Mouse (Mus musculus) activated CD4-positive, CD25-positive, alpha-beta regulatory T cell, adult 4 months (primary cell): Measurements from ENCODE around the gene Mien1. TPM values are rescaled to one million over a fixed set of nuclear protein-coding genes. Genes with fewer than 3 reads are reported as not detected.

ENCODE experiments used
- ATAC-seq: one replicate; pipeline ENCODE4 v1.8.0; 2017
- polyA plus RNA-seq, 2 experiments: library from polyadenylated mRNA; unstranded; fragments of 100-300 nt; shearing (Covaris generic); gene quantifications; one replicate each; pipeline ENCODE4 v1.2.1; 2017

Gene Mien1
- polyA plus RNA-seq, 2 experiments from 2014 or later: 161 to 193 TPM

DNA sequence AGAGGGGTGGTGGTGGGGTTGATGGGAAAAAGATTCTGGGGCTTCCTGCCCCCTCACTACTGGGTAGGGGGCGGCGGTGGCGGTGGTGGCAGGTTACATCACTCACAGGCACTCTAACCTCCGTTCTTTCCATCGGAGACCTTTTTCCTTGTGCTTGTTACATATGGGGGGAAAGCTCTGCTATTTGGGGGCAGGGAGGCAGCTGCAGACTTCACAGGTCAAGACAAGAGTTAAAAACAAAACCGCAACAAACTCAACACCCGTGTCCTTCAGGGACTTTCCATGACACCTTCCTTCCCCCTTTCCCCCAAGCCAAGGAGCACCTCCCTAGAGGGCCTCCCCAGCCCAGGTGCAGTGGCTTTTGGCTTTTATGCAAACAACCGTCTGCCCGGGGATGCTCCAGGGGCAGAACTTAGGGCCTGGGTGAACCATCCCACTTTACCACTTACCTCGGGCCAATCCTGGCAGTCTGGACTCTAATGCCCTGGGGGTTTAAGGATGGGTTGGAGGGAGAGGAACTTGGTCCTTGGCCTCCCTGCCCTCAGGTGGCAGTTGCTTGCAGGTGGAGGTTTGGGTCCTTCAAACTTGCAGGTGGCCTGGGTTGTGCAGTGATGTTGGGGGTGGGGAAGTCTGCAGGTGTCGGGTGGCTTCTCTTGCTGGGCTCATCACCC, 20.4 kb upstream of the Mien1 start:
- no peak for ATAC-seq

DNA sequence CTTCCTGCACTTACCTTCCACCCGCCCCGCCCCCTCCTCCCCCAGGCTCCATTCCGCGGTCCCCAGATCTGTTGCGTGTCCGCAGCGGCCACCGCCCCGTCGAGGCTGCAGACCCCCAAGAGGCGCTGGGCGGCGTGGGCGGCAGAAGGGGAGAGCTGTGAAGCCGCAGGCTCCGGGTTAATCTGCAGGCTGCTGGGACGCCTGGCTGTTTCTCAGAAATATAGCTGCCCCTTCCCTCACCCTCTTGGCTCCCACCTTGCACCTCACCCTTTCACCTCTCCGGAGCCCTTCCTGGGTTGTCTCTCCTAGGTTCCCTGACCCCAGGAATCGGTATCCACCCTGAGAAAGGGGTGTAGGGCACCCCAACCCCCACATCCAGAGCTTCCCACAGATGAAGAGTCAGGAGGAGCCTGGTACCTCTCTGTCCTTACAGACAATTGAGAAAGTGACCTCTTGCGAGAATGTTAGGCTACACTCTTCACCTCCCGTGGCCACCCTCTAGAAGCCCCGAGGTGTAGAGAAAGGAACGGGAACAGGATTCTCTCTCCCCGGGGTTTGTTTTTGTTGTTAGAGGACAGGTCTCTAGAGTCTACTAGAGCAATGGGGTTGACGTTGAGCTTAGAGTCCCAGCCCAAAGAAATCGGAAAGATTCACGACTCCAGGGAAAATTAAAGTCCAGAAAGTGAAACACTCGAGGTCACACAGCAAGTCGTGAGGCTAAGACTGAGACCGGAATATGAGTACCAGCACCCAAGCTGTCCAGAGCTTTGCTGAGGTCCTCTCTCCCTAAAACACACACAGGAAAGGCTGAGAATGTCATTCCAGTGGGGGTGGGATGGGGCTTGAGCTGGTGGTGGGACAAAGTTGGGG, 19.6 kb upstream of the Mien1 start:
- ATAC-seq: no peak

DNA sequence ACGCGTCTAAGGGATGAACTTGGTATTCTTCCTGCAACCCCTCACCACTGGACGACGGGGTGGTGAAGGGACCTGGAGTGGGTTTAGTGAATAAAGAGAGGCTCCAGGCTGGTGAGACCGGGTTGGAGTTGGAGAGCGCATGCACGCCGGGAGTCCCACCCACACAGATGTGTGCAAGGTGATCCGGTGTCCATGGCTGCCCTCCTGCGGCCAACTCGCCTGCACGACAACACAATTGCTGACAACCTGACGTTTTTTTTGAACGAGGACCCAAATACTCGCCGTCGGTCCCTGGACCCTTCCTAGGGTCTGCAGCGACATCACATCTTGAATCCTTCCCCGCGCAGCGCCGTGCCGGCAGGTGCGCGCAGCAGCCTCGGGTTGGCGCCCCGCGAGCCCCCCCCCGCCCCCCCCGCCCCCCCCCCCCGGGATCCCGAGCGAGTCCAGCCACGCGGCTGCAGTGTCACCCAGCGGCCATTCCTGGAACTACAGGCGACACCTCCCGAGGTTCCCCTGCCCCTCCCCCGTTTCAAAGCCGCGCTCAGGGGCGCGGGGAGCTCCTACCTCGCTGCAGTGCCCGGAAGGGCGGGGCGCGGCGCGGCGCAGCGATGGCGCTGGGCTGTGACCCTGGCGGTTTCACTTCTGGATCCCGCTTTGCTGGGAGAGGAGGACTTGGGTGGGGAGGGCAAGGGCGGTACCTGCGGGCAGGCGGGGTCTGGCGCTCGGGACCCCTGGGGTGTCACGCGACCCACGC, 18.8 kb upstream of the Mien1 start:
- peak; percentile 79 for ATAC-seq

DNA sequence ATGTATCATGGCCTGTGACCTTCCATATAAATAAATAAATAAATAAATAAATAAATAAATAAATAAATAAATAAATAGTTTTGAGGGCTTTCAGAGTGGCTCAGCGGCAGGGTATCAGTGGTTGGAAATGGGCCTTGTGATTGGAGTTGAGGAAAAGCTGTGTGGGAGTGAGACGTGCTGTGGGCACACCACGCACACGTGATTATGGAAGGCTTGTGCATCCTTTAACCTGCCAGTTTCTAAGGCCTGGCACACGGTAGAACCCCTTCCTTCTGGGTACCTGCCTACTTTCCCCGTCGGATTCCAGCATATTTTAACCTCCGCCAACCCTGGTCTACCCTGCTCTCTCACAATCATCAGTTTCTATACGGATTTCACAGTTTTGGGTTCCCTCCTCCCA, 18.2 kb upstream of the Mien1 start:
- no peak for ATAC-seq

DNA sequence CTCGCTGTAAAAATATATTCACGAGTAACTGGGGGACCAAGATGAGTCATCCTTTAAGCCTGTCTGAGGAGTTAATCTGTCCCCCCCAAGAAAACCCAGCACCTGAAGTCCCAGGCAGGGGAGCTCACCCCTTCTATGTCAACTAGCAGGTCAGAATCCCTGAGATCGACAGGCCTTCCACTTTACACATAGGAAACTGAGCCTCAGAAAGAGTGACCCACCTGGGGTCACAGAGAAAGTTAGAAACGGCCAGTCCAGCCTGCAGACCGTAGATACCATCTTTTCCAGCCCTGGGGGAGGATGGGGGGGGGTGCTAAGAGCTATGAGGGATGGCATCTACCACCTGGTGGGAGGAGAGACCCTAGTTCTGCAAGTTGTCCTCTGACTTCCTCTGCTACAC, 17.8 kb upstream of the Mien1 start:
- no peak for ATAC-seq

DNA sequence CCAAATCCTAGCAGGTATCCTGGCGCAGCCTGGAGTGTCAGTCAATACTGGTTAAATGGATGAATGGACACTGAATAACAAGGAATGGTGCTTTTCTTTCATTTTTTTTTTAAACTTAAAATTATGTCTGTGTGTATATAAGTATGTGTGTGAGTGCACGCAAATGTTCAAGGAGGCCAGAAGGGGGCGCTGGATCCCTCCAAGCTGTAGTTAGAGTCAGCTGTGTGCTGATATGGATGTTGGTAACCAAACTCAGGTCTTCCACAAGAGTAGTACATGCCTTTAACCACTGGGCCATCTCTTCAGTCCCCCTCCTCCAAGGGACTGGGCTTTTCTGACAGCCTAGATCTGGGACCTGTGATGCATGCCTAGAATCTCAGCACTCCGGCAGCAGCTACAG, 16.7 kb upstream of the Mien1 start:
- no peak for ATAC-seq

DNA sequence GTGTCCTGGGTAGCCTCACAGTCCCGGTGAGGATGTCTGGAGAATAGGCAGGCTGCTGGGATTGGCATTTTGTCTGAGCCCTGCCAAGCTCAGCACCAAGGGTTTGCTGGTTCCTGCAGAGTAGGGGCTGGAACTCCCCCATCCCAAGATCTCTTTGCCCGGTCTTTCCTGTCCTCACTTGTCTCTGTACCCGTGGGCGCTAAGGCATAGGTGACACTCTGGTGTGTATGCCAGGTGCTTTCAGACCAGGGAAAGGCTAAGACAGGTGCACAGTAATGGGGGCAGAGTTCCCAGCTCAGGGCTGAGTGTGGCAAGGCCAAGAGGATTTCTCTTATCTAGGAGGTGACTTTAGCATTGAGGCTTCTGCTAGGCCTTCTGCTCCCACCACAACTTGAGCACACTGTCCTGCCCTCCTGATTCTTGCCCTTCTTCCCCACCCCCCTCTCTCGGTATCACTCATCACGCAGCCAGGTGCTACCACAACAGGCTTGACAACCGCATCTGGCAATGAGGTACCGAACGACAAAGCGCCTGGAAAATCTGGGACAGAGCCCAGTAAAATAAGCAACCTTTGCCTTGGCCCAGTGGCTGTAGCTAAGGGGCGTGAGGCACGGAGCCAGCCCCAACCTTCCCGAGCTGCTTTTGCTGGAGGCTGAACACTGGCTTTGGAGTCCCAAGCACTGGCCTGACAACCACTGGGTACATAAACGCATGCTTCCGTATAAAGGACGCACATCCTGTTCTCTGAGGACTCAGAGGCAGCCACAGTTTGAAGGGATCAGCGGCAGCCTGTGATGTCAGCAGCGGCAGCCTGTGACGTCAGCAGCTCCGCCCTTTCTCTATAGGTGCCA, 11.4 kb upstream of the Mien1 start:
- ATAC-seq: no peak

DNA sequence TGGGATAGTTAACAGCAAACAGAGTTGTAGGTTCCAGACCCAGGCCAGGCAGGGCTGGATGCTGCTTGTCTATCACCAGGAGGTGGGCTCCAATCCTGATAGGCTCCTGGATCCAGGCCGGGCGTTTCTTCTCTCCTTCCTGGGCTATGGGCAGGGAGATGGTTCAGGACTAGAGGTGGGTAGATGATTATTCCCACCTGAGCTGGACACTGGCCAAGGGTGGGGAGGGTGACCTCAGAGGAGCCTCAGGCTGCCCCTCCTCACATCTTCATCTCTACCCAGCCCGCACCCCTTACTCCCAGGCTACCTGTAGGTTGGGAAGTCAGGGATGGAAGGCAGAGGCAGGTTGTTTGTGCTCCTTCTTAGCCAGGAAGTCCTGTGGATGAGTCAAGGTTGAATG, 10.6 kb upstream of the Mien1 start:
- no peak for ATAC-seq

DNA sequence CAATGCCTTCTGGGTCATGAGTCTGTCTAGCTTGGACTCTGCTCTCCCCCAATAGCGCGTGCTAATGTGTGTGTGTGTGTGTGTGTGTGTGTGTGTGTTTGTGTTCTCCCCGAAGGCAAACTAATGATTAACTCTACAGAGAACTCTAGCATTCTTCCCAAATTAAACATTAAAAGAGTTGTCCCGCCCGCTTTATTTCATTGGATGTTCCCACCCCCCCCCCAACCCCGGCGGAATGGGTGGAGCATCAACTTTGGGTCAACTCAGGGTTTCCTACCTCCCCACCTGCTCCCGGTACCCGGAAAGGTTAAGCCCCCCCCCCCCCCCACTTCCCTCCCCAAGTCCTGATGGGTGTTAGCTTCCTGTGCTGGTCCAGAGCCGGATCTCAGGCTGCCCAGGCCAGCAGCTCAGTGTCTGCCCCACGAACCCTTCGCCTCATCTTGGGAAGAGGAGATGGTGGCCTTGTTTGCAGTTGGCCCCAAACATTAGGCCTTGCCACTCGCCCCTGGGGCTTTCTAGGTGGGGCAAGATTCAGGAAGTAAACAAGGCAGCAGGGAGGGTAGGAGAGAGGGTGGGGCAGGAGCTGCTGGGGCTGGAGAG, 9.5 kb upstream of the Mien1 start:
- no peak for ATAC-seq

DNA sequence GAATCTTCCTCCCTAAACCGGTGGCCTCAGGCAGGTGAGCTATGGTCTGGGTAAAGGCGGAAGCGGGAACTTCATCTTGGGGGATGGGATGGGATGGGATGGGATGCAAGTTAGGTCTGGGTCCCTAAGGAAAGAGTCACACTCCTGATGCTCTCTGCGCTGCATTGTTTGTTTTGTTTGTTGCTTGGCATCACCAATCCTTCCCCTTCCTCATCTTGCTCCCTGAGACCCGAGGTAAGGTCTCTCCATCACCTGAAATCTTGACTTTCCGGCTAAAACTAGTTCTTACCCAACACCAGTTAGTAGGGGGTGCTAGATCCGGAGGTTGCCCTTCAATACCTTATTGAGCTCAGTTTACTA, 8.7 kb upstream of the Mien1 start:
- ATAC-seq: no peak

DNA sequence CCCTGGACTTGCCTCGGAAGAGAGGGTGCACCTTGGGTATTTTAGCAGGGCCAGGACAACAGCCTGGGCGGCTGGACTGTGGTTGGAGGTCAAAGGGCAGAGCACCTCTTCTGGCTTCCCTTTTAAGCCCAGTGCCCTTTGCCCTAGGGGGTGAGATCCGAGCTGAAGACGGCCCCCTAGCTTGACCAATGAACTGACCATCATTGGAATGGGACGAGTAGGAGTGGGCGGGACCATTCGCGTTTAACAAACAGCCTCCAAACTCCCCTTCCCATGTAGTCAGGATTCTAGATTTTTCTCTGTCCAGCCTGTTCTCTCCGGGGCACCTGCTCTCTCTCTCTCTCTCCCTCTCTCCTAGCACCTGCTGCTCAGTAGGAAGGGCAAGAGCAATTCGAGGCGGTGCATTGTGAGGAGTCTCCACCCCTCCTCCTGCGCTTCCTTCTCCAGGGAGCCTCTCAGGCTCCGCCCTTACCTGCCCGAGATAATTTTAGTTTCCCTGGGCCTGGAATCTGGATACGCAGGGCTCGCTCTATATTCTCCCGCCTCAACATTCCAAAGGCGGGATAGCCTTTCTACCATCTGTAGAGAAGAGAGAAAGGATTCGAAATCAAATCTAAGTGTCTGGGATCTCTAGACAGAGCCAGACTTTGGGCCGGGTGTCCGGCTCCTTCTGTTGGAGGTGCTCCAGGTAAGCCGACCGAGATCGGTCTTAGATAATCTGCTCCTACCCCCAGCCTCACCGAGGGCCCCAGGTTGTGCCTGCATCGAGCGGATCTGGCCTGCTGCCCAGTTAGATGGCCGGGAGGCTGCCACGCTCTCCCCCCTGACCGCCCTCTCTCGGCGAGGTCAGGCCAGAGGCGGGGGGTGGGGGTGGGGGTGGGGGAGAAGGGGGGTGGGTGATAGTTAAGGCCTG, 8.0 kb upstream of the Mien1 start:
- ATAC-seq: no peak

DNA sequence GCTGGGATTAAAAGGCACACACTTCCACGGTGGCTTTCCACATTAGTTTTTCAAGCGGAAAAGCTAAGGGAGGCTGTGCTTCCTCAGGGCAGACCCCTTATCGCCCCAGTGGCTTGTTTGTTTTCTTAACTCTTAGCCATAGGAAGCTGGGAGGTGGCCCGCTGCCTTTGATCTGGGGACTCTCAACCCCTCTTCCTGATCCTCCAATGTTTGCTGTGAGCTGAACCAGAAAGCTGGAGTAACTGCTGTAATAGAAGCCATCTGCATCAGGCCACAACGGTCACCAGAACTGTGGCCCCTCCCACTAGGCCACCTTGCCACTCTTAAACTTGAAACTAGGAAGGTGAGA, 7.4 kb upstream of the Mien1 start, which contains the start of gene Grb7:
Gene Grb7, plus strand, starts transcription at position 182 of the 349 bp plus-strand sequence.
- no peak for ATAC-seq

DNA sequence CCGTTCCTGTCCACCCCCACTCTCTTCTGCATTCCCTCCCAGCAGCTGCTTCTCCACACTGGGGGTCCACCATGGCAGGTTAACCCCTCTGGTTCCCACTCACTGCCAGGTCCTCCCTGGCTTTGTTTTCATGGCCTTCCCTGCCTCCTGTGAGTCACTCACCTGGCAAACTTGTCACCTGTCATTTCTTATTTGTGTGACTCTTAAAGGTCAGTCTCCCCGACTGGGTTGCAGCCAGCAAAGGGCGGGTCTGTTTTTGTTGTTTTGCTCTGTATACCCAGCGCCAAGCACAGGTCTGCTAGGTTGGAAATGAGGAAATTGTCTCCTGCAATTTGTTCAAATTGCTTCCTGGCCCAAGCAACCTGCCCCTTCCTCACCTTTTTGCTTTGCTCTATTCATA, 6.9 kb upstream of the Mien1 start:
- no peak for ATAC-seq

DNA sequence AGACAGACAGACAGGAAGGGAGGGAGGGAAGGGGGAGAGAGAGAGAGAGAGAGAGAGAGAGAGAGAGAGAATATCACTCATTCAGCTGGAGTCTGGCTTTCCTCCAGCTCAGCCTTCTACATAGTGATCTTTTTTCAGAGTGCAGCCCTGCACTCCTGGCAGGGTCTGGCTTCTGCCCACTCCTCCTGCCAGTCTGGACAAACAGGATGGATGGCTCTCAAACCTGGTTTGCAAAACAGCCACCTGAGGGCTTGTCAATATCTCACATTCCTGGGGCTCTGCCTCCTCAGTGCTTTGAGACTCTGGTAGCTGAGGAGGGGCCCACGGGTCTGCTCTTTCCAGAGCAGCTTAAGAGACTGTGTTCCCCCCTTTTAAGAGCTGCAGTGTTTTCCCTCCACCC, 6.4 kb upstream of the Mien1 start:
- ATAC-seq: no peak

DNA sequence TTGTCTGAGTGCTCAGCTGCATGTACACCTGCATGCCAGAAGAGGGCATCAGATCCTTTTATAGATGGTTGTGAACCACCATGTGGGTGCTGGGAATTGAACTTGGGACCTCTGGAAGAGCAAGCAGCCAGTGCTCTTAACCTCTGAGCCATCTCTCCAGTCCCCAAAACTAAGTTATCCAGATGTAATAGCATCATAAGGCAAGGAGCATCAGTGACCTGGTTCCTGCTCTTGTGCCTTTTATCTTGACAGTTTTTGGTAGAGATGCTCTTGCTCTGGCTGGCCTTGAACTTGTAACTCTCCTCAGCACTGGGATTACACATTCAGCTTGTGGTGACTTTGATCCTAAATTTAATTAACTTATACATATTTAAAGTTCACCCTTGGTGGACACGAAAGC, 4.9 kb upstream of the Mien1 start:
- no peak for ATAC-seq

DNA sequence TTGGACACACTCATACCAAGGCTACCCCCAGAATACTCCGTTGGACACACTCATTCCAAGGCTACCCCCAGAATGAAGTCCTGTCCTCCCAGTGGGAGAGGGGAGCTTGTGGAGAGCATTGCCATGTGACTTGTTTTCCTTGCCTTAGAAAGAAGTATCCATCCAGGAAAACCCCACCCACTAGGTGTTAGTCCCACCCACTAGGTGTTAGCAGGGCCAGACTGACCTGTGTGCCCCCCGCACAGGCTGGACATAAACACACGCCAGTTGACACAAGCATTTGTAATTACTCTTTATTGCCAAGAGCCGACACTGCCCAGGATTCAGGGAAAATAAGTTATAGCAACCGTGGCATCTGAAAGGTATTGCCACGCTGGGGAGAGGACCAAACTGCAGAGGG, 1.4 kb downstream of the Mien1 start:
- no peak for ATAC-seq

DNA sequence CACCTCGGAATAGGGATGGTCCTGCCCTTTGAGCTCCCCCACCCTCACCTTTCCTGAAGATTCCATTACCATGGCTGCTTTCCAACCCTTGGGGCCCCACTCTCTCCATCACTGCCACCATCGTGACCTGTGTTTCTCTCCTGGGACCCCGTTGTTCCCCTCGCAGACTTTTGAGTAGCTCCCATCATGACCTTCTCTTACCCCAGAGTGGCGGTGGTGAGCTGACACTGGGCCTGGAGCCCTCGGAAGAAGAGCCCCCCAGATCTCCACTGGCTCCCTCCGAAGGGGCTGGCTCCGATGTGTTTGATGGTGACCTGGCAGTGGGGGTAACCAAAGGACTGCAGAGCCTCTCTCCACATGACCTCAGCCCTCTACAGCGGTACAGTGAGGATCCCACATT, 3.1 kb downstream of the Mien1 start:
- ATAC-seq: no peak

DNA sequence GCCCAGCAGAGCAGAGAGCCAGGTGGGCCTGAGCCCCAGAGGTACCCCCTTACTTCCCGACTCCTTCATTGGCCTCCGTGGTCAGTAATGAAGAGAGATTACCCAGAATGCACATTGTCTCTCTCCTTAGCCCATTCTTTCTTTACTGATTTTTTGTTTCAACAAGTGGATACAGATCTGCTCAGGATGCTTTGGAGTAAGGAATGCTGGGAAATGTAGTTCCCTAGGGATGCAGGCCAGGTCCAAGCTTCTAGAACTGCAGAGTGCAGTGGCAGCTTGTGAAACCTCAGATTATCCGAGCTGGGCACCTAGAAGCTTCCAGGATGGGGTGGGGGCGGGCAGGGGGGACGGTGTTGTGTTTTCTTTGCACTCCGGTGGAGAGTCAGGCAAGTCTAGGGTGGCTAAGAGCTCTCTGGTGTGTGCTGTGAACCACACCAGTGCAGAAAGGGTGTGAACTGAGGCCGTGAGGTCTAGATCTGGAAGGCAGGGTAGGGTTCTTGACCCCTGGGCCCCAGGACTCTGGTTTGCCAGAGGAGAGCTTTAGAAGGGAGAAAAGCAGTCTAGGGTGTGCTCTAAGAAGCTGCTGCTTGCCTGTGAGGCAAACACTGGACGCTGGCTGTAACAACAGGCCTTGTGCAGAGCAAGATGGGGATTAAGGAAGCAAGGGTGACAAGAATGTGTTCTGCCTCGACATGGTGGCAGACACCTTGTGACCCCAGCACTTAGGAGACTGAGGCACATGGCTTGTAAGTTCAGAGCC, 6.9 kb downstream of the Mien1 start:
- ATAC-seq: no peak

DNA sequence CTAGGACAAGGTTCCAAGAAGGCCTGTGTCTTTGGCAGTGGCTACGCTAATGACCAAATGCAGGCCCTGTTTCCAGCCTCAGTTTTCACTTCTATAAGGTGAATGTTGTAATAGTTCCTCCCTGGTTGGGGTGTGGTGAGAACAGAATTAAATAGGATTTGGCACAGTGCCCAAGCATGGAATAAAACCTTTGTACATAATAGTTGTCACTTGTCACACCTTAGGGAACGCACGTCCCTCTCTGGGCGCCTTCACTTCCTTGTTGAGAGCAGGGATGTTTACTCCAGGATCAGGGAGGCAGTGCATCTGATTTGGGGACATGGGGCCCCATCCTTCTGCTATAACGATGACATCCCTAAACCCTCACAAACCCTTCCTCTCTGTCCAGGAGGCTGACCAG, 10.4 kb downstream of the Mien1 start:
- ATAC-seq: no peak

DNA sequence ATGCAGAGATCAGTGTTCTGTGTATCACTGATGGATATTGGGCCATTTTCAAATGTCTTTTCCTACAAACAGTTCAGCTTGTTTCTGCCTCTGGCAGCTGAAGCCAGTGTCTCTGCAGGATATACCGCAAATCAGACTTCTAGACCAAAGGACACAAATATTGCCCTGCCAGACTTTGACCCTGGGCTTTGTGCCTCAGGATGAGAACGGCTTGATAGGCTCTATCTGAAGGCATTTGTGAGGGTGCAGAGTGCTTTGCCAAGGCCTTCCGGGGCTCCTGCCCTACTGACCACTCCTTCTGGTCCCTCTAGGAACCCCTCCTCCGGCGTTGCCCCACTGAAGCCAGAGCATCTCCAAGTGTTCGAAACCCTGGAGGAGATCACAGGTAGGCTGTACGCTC, 12.2 kb downstream of the Mien1 start:
- ATAC-seq: no peak
